Mouse (Mus musculus) layer of hippocampus, adult 18-20 months (tissue): ENCODE data around the gene Yipf1. TPM values are rescaled to one million over a fixed set of nuclear protein-coding genes. Genes with fewer than 3 reads are reported as not detected.
"Not testable (repeated sequence)": the region's sequence is repeated elsewhere in the genome, so short reads cannot be mapped to it uniquely, and the experiment has no call there.

ENCODE experiments used
- DNase-seq, 2 experiments: peaks; one replicate each; pipeline ENCODE4 v3.0.0; 2022; ENCODE audit warnings: low spot score in 2 of 2
- total RNA-seq, 2 experiments: library from RNA; stranded (reverse); gene quantifications; 2 replicates each; pipeline ENCODE4 v1.2.3; 2021

Yipf1 gene
- total RNA-seq, 2 experiments from 2014 or later, result 54.9 to 58.4 TPM

DNA sequence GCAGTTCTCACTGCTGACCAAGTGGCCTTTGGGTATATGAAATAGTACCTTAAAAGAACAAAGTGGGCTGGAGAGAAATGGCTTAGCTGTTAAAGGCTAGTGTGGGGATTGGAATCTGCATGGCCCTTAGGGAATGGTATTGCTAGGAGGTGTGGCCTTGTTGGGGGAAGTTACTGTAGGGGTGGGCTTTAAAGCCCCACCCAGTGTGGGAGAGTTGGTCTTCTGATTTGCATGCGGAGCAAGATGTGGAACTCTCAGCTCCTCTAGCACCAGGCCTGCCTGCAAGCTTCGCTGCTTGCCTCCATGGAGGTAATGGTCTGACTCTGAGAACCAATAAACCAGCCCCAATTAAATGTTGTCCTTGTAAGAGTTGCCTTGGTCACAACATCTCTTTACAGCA, 6.9 kb downstream of the Yipf1 start:
- DNase-seq, result no peak

DNA sequence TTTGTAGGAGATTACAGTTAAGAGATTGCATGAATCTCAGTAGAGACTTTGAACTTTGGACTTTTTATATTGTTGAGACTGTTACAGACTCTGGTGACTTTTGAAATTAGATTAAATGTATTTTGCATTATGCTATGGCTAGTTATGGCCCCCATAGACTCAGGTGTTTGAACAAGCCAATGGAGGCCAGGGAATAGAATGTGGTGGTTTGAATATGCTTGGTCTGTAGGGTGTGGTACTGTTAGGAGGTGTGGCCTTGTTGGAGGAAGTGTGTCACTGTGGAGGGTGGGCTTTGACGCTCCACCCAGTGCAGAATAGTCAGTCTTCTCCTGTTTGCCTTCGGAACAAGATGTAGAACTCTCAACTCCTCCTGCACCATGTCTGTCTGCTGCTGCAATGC, 8.9 kb downstream of the Yipf1 start:
- DNase-seq, result no peak

DNA sequence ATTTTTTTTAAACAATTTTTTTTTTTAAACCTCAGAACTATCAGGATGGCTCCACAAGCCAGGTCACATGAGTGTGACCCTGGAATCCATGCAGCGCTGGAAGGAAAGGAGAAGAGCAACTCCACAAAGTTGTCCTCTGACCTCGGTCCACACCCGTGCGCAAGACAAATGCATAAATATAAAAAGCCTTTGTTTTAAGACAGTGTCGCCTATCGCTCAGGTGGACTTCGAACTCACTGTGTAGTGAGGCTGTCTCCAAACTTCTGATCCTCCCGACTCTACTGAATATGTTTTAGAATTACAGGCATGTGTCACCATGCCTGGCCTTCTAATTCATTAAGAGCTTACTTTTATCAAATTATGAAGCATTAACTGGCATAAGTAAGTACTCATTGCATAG, 14.4 kb downstream of the Yipf1 start:
- no peak for DNase-seq

DNA sequence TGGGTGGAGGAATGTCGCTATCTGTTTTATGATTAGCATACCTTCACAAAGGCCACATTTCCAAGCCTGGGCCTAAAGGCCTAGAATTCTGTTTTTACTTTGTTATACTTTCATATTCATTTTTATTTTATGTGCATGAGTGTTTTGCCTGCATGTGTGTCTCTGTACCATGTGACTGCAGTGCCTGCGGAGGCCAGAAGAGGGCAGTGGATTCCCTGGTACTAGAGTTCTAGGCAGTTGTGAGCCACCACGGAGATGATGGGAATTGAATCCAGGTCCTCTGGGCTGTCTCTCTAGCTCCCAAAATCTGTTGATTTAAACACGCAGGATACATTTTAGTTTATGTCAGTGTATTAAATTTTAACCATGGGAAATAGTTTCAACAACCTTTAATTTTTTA, 19.4 kb downstream of the Yipf1 start:
- DNase-seq, result no peak

DNA sequence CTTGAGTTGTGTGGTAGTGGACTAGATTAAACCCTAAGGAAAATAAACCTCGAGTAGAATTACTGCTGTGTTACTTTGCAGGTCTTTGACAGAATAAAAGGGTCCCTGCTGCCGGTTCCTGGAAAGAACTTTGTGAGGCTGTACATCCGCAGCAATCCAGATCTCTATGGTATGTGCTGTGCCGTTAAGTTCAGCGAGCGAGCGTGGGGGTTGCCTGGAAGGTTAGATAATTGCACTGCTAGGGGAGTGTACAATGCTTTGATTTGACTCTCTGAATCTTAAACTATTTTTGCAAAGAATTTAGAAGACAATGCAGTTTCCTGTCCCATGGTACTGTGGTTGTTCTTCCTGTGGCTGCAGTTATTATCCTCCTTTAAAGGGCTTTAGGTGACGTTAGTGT, 22.2 kb downstream of the Yipf1 start:
- no peak for DNase-seq

DNA sequence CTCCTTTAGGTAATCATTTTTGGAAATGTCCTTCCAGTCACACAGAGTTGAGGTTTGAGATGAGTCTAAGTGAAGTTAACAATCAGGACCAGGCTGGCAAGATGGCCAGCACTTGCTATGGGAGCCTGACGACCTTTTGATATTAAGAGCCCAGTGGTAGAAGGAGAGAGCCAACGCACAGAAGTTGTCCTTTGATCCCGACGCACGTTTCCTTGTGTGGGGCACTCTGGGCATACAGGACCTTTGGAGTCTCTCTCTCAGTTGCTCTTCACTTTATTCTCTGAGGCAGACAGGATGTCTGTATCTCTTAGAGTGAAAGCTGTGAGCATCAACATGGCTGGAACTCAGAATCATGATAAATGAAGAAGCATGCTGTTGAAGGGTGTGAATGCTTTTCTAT, 23.3 kb downstream of the Yipf1 start:
- DNase-seq, result no peak

DNA sequence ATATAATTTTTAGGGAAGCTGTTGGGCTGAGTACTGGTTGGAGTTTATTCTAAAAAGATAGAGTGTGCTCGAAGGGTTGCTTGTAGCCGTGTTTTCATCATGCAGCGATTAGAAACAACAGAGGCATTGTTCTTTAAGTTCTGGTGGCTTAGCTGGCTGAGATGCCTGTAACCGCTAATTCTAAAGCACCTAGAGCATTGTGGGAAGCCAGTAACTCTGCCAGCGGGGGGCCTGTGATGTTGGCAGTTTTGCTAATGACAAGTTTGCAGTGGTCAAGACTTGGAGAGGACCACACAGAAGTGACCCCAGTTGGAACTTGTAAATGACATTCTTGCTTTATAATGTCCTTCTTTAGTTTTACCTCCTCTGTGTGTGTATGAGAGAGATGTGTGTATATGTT, 27.2 kb downstream of the Yipf1 start:
- no peak for DNase-seq

DNA sequence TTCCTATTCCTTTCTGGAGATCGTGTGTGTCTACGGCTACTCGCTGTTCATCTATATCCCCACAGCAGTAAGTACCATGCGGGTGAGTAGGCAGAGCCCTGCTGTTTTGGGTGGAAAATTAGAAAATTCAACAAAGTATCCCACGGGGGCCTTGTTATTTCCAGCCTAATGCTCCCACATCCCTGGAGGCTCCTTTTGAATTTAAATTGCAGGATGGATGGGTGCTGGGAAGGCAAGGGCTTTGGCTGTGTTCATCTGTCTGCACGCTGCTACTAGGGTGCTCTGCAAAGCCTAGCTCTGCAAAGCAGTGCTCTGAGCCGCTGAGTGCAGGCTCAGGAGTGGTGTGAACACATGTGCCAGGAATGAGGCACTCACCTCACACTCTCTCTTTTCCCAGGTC, 30.4 kb downstream of the Yipf1 start:
- peak; percentile 50 to 74 for DNase-seq

DNA sequence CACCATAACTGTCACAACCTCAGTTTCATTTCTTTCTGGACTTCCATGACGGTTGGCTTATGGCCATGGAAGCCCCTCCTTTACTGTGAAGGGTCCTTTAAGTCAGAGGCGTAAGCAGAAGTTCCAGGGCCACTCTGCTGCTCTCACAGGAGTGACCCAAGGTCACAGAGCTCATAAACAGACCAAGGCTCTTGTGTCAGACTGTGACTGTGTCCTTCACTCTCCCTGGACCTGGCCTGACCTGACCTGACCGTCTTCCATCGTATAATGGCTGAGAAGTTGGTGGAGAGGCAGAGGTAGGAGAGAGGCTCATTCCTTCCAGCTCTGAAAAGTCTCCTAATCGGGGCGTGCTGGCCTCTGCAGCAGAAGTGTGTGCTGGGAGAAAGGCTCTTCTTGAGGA, 33.1 kb downstream of the Yipf1 start:
- no peak for DNase-seq

DNA sequence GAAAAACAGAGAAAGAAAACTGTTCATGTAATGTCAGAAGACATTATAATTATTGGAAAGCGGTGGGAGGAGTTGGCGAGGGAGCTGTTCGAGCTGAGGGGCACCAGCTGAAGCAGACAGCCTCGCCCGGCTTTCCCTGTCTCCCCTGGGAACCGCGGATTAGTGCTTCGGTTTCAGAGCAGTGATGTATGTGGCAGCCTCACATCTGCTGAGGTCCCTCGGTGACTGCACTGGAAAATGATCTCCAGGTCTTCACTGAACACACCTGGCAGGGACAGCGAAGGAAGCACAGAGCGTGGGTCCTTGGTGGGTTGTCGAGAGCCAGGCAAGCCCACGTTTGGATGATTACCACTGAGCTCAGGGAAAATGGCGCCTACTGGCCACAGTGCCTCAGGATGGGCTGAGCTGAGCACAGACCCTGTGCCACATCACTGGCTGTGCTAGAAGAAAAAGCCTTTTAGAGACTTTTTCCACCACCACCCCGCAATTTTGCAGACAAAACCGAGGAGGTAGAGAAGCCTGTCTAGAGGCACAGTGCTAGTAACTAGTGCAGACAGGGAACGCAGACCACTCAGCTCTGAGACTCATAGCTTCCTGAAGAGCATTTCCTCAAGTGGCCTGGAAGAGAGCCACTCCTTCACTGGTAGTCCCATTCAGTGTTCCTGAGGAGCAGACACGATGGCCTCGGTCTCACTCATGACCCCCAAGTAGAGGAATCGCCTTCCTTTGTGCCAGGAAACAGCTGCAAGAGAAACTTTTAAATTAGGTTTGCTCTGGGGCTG, 34.6 kb downstream of the Yipf1 start:
- DNase-seq, result peak in 1 of 2 experiments; percentile 16

DNA sequence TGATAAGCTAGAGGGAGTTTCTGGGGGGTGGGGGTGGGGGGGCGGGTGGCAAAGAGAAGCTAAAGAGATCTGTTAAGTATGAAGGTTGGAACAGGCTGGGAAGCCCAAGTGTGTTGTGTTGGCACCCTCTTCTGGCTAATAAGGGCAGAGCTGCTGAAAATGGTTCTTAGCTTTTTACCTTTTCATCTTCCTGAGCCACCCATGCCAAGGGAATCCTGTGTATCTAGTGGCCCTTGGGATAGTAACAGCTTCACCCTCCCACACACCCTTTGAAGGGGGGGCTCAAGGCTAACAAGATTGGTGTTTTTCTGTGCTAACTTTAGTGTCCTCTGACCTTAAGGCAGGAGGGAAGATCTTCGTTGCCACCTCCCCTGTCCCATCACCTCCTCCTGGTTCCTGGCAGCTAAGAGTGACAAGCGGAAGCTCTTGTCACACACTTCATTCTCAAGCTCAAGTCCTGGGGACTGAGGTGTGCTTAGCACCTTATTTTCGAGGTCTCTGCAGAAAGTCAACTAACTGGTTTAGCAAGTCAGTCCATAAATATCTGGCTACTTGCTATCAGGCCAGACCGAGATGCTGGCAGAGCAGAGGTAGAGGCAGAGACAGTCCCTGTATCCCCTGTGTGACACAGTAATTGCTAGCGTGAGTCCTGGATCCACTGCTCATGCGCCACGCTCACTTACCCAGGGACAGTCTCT, 35.3 kb downstream of the Yipf1 start:
- peak; percentile 16 to 70 for DNase-seq

DNA sequence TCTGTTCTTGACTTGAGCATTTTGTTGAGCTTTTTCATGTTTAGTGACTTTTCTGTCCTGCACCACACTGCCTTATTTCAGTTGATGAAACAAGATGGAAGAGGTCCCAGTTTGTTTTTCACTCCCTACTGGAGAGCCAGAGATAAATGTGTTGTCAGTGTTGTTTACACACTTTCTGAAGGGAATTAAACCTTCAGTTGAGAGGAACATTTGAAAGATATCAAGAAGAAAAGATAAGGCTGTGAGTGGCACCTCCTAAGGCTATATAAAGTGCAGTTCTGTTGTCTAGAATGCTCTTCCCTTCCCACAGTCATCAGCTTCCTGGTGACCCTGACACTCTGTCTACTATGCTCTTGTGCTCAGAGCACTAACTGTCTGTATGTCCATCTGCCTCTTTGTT, 37.2 kb downstream of the Yipf1 start:
- no peak for DNase-seq

DNA sequence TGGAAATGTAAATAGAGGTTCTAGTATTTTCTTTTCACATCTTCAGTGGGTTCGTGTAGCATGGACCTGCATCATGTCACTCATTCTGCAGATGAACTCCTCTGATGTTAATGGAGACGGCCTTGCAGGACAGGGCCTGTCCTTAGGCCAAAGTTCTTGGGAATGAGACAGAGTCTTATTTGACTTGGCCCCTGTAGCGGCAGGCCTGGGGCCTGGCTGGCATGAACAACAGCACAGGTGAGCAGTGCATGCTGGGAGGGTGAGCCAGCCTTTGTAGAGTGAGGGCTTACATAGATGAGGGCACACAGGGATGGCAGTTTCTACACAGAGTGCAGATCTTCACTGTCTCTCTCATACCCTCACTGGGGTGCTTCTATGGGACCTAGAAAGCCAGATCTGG, 39.4 kb downstream of the Yipf1 start:
- DNase-seq, result no peak

DNA sequence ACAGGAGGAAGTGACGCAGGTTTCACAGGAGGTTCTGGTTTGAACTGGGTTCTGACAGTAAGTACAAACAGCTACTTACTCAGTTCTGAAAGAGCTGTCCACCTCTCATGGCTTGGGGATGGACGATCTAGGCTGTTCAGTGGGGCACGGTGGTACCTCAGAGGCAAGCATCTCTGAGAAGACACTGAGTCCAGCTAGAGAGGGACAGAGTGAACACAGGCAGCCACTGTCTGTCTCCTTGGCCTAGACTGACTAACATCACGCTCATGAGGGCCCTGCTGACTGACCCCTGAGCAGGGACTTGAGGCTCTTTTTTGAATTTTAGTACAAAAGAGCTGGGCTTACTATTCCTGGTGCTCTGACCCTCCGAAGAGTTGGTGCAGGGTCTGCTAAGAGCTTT, 40.0 kb downstream of the Yipf1 start:
- no peak for DNase-seq

DNA sequence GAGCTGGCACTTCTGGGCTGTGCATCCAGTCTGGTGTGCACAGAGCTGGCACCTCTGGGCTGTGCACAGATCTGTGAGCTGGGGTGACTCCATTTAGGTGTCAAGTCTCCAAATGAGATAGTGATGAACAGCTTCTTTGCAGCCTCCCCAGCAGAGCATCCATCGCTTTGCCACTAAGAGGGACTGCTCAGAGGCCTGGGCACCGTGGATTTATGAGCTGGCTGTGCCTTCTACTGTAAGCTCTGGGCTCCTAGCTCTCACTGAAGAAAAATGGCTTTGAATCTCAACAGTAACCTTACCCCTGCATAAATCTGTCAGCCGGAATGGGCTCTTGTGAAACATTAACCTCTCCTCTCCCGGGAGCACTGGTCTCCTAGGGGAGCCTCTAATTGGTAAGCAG, 40.4 kb downstream of the Yipf1 start:
- no peak for DNase-seq

DNA sequence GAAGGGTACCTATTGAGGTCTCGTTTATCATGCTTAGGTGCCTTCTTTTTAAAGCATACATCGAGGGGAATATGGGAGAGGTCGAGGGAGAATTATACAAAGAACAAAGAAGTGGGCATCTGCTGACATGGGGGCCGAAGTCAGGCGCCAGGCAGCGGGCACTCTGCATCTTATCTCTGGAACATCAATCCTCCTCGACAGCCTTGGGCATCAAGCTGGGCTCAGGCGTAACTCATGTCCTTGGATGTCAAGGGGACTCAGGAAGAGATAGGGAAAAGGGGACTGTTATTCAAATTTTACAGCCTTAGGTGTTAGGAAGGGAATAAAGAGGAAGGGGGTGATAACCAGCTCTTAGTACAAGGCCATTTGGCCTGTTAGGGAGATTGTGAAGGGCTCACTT, 43.0 kb downstream of the Yipf1 start:
- not testable (repeated sequence) for DNase-seq

DNA sequence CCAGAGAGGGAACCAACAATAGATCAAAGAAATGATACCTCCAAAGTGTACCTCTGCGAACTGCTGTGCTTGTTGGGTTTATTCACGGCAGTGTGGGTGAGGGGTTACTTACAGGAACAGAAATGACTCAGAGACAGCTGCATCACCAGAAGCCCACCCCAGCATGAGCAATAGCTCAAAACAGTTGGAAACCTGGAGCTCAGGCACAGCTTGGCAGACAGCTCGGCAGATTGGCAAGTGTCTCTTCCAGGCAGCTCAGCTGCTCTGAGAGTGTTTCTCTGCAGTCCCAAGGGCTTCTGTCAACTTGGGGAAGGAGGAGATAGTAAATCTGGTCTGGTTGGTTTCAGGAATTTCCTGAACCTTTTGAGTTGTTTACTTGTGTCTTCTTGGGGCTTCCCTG, 44.3 kb downstream of the Yipf1 start:
- DNase-seq, result peak; percentile 63 to 66

DNA sequence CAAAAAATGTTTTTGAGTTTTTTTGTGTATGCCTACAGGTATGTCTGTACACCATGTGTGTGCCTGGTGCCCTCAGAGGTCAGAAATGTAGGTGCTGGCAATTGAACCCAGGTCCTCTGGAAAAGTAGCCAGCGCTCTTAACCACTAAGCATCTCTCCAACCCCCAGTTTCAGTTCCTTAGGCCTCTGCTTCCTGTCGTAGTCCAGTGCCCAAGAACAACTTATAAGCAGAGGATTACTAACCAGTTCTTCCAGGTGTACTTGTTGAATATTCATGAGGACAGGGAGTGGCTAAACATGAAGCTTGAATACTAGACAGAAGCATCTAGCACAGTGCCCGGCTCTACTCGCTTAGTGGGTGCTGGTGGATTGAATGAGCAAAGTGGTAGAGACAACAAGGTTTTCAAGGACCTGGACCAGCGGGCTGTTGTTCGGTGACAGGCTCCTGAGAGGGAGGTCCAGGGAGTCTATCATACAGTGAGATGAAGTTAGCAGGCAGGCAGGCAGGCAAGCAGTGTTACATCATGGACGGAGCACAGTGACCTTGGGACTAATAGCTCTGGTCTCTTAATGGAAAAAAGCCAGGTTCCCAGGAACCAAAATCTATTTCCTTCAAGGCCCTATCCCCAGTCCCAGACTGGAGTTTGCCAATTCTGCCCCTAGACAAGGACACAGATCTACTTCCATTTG, 46.4 kb downstream of the Yipf1 start:
- DNase-seq, result no peak

DNA sequence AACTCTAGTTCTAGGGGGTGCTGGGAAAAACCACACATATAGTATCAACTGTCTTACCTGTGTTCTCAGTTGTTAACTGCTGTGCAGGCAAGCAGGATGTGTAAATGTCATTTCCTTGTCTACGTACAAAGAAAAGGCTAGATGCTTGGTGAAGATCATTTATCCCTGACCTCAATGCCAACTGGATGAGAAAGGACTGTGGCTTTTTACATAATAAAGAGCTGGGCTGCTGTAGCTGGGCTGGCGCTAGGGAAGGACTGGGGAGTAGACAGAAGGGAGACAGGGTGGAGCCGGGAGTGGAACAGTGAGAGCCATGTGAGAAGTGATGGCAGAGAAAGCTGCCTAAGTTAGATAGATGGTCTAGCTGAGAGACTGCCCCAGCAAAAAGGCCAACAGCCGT, 48.6 kb downstream of the Yipf1 start:
- no peak for DNase-seq

DNA sequence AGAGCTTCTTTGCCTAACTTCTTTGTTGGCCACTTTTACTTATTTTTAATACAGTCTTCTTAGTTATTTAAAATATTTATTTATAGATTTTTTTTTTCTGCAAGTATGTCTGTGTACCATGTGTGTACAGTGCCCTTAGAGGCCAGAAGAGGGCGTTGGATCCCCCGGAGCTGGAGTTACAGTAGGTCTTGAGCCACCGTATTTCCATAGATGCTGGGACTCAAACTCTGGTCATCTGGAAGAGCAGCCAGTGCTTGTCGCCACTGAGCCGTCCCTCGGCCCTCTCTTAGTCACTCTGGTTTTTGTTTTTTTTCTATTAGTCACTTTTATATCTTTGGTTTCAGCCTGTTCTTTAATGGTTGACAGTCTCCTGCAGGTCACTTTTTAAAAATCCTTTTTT, 49.4 kb downstream of the Yipf1 start:
- DNase-seq, result no peak

DNA sequence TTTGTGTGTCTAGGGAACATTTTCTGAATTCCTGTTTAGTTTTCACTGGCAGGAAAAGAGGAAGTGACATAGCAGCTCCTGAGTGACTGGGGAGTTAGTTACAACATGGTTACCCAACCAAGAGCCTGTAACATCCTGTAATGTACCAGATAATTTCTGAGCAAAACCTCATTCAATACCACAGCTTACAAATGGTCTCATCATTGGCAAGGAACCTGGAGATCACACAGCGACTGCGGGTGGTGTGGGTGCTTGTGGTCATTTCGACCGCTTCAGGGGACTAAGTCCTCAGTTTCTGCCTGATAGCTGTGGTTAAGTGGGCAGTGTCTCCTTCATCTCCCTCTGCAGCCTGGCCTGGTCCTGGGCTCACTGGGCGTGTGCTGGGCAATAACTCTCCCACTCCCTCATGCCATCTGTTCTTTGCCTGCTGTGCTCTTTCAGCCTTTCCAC, 50.1 kb downstream of the Yipf1 start:
- no peak for DNase-seq

DNA sequence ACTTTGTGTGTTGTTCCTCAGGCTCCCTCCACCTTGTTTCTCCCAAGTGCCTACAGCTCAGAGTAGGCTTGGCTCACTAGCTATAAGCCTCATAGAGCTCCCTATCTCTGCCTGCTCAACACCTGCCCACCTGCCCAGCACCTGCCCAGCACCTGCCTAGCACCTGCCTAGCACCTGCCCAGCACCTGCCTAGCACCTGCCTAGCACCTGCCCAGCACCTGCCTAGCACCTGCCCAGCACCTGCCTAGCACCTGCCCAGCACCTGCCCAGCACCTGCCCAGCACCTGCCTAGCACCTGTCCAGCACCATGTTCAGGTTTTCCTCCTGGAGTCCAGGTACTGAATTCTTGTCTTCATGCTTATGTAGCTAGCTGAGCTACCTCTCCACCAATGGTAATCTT, 52.2 kb downstream of the Yipf1 start:
- DNase-seq, result not testable (repeated sequence)
